Mouse (Mus musculus) activated CD4-positive, CD25-positive, alpha-beta regulatory T cell, adult 9 weeks (primary cell): ENCODE data around the gene Ptpn4. TPM values are rescaled to one million over a fixed set of nuclear protein-coding genes. Genes with fewer than 3 reads are reported as not detected.

Experiments used
- polyA plus RNA-seq: library from polyadenylated mRNA; unstranded; fragments of 100-300 nt; shearing (Covaris generic); gene quantifications from one replicate; pipeline ENCODE4 v1.2.1, GENCODE M21; 2017

Ptpn4 gene
- polyA plus RNA-seq = 10.7 TPM

GRCm38 (mm10) chr1:119837035-119837751 is at the start of gene Ptpn4:
Ptpn4 (minus strand) TSS chr1:119837613.

GRCm38 (mm10) chr1:119648205-119649111 is 189.0 kb downstream of the Ptpn4 start, which contains the start of gene Epb41l5:
Epb41l5 (minus strand) TSS chr1:119649000.

Other genes starting within 250 kb of the Ptpn4 start
- 1.8 TPM for gene Epb41l5, start 188.6 kb downstream of the Ptpn4 start, polyA plus RNA-seq
- gene Tmem177, start 75.6 kb upstream of the Ptpn4 start, polyA plus RNA-seq = 7.5 TPM
- gene Cfap221, start 159.6 kb upstream of the Ptpn4 start, polyA plus RNA-seq = not detected
- not detected for gene Sctr, start 169.3 kb upstream of the Ptpn4 start, polyA plus RNA-seq
- gene Tmem37, start 236.5 kb upstream of the Ptpn4 start, polyA plus RNA-seq = 1.3 TPM